Mouse (Mus musculus): Measurements from ENCODE around the gene Eps15. TPM values are rescaled to one million over a fixed set of nuclear protein-coding genes. Genes with fewer than 3 reads are reported as not detected.
A peak's percentile ranks its signal among the peaks of the same experiment; 100 is the strongest.

The Eps15 gene
- polyA plus RNA-seq, 1 experiment: 23.7 TPM

DNA sequence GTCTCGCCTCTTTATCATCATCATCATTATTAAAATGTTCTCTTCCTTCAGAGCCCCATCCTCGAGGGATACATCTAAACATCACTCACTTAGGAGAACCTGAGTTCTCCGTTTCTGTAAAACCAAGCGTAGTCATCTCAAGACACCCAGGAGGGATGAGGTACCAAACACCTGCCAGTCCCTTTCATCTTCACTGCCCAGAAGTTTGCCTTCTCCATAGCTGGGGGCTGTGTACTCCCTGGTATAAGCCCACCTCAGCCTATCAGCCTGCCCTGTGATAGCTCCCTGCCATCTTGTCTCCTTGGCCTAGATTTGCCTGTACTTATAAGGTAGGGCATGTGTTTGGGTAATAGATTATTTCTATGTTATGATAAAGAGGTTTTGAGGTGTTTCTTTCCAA, 1.1 kb downstream of the Eps15 start:
- Histone ChIP-seq H3K4me3 (peak overlapping the region; percentile 65), H3K36me3 (ENCODE audit: control insufficient read depth, insufficient read depth) (no peaks in the 10 kb centered on the region), H3ac (ENCODE audit: control insufficient read depth, insufficient read length) (peak overlapping the region; percentile 57), H3K4me2 (ENCODE audit: low read depth) (peak overlapping the region; percentile 94), H3K27me3 (ENCODE audit: control insufficient read depth, insufficient read depth, insufficient read length) (no peaks in the 10 kb centered on the region), H3K79me2 (ENCODE audit: control insufficient read depth, insufficient read depth) (peaks cover 49% of the 10 kb centered on the region)
- TF ChIP-seq SRF (IDR thresholded peaks at IDR 0.05; ENCODE audit: control insufficient read depth, insufficient read length, low read depth) (no peak), MYOD1 (IDR thresholded peaks at IDR 0.05; ENCODE audit: control insufficient read depth in 1 of 3, insufficient read length in 2 of 3, low read depth in 2 of 3) (no peak), CEBPB (IDR thresholded peaks at IDR 0.05; ENCODE audit: insufficient read depth, poor library complexity, severe bottlenecking) (no peak), POLR2A (IDR thresholded peaks at IDR 0.05; ENCODE audit: insufficient read length, low read depth) (no peak), E2F4 (IDR thresholded peaks at IDR 0.05; ENCODE audit: insufficient read depth) (no peak), MYOG (IDR thresholded peaks at IDR 0.05; ENCODE audit: control insufficient read depth in 1 of 3, insufficient read depth in 1 of 3, insufficient read length in 2 of 3, low read depth in 2 of 3) (no peak), POLR2AphosphoS2 (IDR thresholded peaks at IDR 0.05; ENCODE audit: insufficient read length, low read depth) (no peak), MAX (IDR thresholded peaks at IDR 0.05; ENCODE audit: low read depth) (no peak), TCF12 (IDR thresholded peaks at IDR 0.05; ENCODE audit: insufficient read depth, poor library complexity, severe bottlenecking) (no peak), REST (IDR thresholded peaks at IDR 0.05; ENCODE audit: insufficient read depth, insufficient read length) (no peak), USF1 (IDR thresholded peaks at IDR 0.05; ENCODE audit: low read depth) (no peak), TCF3 (IDR thresholded peaks at IDR 0.05; ENCODE audit: insufficient read length, low read depth) (no peak)

DNA sequence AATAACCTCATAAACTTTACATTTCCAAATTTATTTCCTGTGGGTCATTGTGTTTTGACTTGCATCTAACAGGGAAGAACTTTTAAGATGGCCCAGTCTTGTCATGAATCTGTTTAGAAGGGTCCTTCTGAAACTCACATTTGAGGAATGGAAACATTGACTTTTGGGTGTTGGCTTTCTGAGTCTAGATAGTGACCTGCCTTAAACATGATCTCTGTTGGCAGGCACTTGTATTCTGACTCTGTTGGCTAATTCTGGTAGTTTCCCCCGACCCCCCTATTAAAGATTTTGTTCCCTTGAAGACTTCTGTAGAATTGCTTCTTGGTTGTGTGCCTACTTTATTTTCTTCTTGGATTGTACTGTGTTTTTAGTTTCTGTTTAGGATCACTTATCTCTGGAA, 1.9 kb downstream of the Eps15 start:
- Histone ChIP-seq H3K4me2 (ENCODE audit: low read depth) (peak overlapping the region; percentile 94), H3K79me2 (ENCODE audit: control insufficient read depth, insufficient read depth) (peaks cover 51% of the 10 kb centered on the region), H3K4me3 (no peak overlapping the region), H3K36me3 (ENCODE audit: control insufficient read depth, insufficient read depth) (no peaks in the 10 kb centered on the region), H3ac (ENCODE audit: control insufficient read depth, insufficient read length) (no peak overlapping the region), H3K27me3 (ENCODE audit: control insufficient read depth, insufficient read depth, insufficient read length) (no peaks in the 10 kb centered on the region)
- no peak for TF ChIP-seq TCF12 (IDR thresholded peaks at IDR 0.05; ENCODE audit: insufficient read depth, poor library complexity, severe bottlenecking)
- no peak for TF ChIP-seq MAX (IDR thresholded peaks at IDR 0.05; ENCODE audit: low read depth)
- TF ChIP-seq TCF3 (IDR thresholded peaks at IDR 0.05; ENCODE audit: insufficient read length, low read depth): no peak
- TF ChIP-seq CEBPB (IDR thresholded peaks at IDR 0.05; ENCODE audit: insufficient read depth, poor library complexity, severe bottlenecking): no peak
- TF ChIP-seq POLR2A (IDR thresholded peaks at IDR 0.05; ENCODE audit: insufficient read length, low read depth): no peak
- no peak for TF ChIP-seq E2F4 (IDR thresholded peaks at IDR 0.05; ENCODE audit: insufficient read depth)
- no peak for TF ChIP-seq MYOG (IDR thresholded peaks at IDR 0.05; ENCODE audit: control insufficient read depth in 1 of 3, insufficient read depth in 1 of 3, insufficient read length in 2 of 3, low read depth in 2 of 3)
- TF ChIP-seq POLR2AphosphoS2 (IDR thresholded peaks at IDR 0.05; ENCODE audit: insufficient read length, low read depth): no peak
- TF ChIP-seq USF1 (IDR thresholded peaks at IDR 0.05; ENCODE audit: low read depth): no peak
- no peak for TF ChIP-seq REST (IDR thresholded peaks at IDR 0.05; ENCODE audit: insufficient read depth, insufficient read length)
- no peak for TF ChIP-seq SRF (IDR thresholded peaks at IDR 0.05; ENCODE audit: control insufficient read depth, insufficient read length, low read depth)
- TF ChIP-seq MYOD1 (IDR thresholded peaks at IDR 0.05; ENCODE audit: control insufficient read depth in 1 of 3, insufficient read length in 2 of 3, low read depth in 2 of 3): no peak

DNA sequence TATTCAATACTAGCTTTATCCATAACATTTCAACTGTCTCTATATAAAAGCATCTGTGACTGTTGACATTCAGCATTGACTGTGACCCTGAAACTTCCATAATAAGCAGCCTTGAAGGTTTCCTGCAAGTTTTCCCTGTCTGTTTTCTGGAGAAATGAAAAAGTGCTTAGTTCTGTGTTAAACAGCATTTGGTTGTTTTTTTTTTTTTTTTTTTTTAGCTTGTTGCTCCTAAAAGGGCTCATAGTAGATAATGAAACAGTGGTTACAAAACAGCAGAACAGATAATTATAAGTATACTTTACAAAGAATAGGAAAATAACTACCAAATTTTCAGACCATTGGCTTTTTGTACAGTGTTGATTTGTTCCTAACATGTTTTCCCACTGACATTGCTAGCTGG, 14.6 kb downstream of the Eps15 start:
- H3ac ChIP-seq (ENCODE audit: control insufficient read depth, insufficient read length): no peak overlapping the region
- no peaks in the 10 kb centered on the region for H3K27me3 ChIP-seq (ENCODE audit: control insufficient read depth, insufficient read depth, insufficient read length)
- no peak overlapping the region for H3K4me3 ChIP-seq
- no peak overlapping the region for H3K4me2 ChIP-seq (ENCODE audit: low read depth)
- H3K36me3 ChIP-seq (ENCODE audit: control insufficient read depth, insufficient read depth): no peaks in the 10 kb centered on the region
- H3K79me2 ChIP-seq (ENCODE audit: control insufficient read depth, insufficient read depth): peaks cover 29% of the 10 kb centered on the region
- TF ChIP-seq TCF3 (IDR thresholded peaks at IDR 0.05; ENCODE audit: insufficient read length, low read depth) (no peak), USF1 (IDR thresholded peaks at IDR 0.05; ENCODE audit: low read depth) (no peak), MYOD1 (IDR thresholded peaks at IDR 0.05; ENCODE audit: control insufficient read depth in 1 of 3, insufficient read length in 2 of 3, low read depth in 2 of 3) (no peak), MAX (IDR thresholded peaks at IDR 0.05; ENCODE audit: low read depth) (no peak), E2F4 (IDR thresholded peaks at IDR 0.05; ENCODE audit: insufficient read depth) (no peak), TCF12 (IDR thresholded peaks at IDR 0.05; ENCODE audit: insufficient read depth, poor library complexity, severe bottlenecking) (no peak), CEBPB (IDR thresholded peaks at IDR 0.05; ENCODE audit: insufficient read depth, poor library complexity, severe bottlenecking) (no peak), POLR2A (IDR thresholded peaks at IDR 0.05; ENCODE audit: insufficient read length, low read depth) (no peak), REST (IDR thresholded peaks at IDR 0.05; ENCODE audit: insufficient read depth, insufficient read length) (no peak)

DNA sequence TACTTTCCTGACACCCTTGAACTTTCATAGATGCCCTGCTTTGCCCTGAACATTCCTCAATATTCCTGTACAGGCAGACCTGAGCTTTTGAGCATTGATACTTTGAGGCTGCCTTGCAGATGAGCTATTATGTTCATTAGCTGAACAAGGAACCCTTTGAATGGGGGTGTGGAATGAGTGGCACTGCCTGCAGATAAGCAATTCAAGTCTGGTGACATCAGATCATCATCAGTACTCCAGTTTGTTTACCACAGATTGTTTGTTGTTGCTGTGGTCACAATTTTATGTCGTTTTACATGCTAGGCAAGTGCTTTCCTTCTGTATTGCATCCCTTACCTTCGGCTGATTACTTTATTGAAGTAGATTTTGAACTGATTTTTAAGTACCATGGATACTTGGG, 16.4 kb downstream of the Eps15 start:
- Histone ChIP-seq H3K36me3 (ENCODE audit: control insufficient read depth, insufficient read depth) (no peaks in the 10 kb centered on the region), H3K4me2 (ENCODE audit: low read depth) (no peak overlapping the region), H3K79me2 (ENCODE audit: control insufficient read depth, insufficient read depth) (peaks cover 33% of the 10 kb centered on the region), H3ac (ENCODE audit: control insufficient read depth, insufficient read length) (no peak overlapping the region), H3K27me3 (ENCODE audit: control insufficient read depth, insufficient read depth, insufficient read length) (no peaks in the 10 kb centered on the region), H3K4me3 (no peak overlapping the region)
- no peak for TF ChIP-seq MAX (IDR thresholded peaks at IDR 0.05; ENCODE audit: low read depth)
- TF ChIP-seq MYOG (IDR thresholded peaks at IDR 0.05; ENCODE audit: control insufficient read depth in 1 of 3, insufficient read depth in 1 of 3, insufficient read length in 2 of 3, low read depth in 2 of 3): no peak
- no peak for TF ChIP-seq REST (IDR thresholded peaks at IDR 0.05; ENCODE audit: insufficient read depth, insufficient read length)
- TF ChIP-seq SRF (IDR thresholded peaks at IDR 0.05; ENCODE audit: control insufficient read depth, insufficient read length, low read depth): no peak
- TF ChIP-seq TCF3 (IDR thresholded peaks at IDR 0.05; ENCODE audit: insufficient read length, low read depth): no peak
- no peak for TF ChIP-seq USF1 (IDR thresholded peaks at IDR 0.05; ENCODE audit: low read depth)
- TF ChIP-seq E2F4 (IDR thresholded peaks at IDR 0.05; ENCODE audit: insufficient read depth): no peak
- no peak for TF ChIP-seq POLR2AphosphoS2 (IDR thresholded peaks at IDR 0.05; ENCODE audit: insufficient read length, low read depth)
- no peak for TF ChIP-seq POLR2A (IDR thresholded peaks at IDR 0.05; ENCODE audit: insufficient read length, low read depth)
- no peak for TF ChIP-seq MYOD1 (IDR thresholded peaks at IDR 0.05; ENCODE audit: control insufficient read depth in 1 of 3, insufficient read length in 2 of 3, low read depth in 2 of 3)
- no peak for TF ChIP-seq TCF12 (IDR thresholded peaks at IDR 0.05; ENCODE audit: insufficient read depth, poor library complexity, severe bottlenecking)
- TF ChIP-seq CEBPB (IDR thresholded peaks at IDR 0.05; ENCODE audit: insufficient read depth, poor library complexity, severe bottlenecking): no peak

Data from myocyte (in vitro differentiated cells).